Mouse (Mus musculus) retina, postnatal 1 day (tissue): ENCODE data around the gene Elfn2.
A peak's percentile ranks its signal among the peaks of the same experiment; 100 is the strongest.

Experiments
- DNase-seq: peaks from one replicate; pipeline ENCODE4 v3.0.0-alpha.2; 2012

Gene Elfn2

GRCm38 (mm10) chr15:78680291-78680690 is 38.3 kb downstream of the Elfn2 start:
- peak; percentile 83 for DNase-seq

- DNase-seq = peak; percentile 55
Measured at GRCm38 (mm10) chr15:78677708-78678107, 40.9 kb downstream of the Elfn2 start.

- DNase-seq = no peak
Measured at GRCm38 (mm10) chr15:78677015-78677414, 41.6 kb downstream of the Elfn2 start.

- DNase-seq = no peak
Measured at GRCm38 (mm10) chr15:78674912-78675412, 43.6 kb downstream of the Elfn2 start.

GRCm38 (mm10) chr15:78673436-78673835 is 45.1 kb downstream of the Elfn2 start:
- DNase-seq = no peak

GRCm38 (mm10) chr15:78670341-78670740 is 48.2 kb downstream of the Elfn2 start:
- DNase-seq = peak; percentile 93

GRCm38 (mm10) chr15:78669221-78669871 is 49.2 kb downstream of the Elfn2 start:
- DNase-seq = no peak

- DNase-seq = no peak
Measured at GRCm38 (mm10) chr15:78664268-78664667, 54.3 kb downstream of the Elfn2 start.

- peak; percentile 67 for DNase-seq
Measured at GRCm38 (mm10) chr15:78651169-78651568, 67.4 kb downstream of the Elfn2 start.

- DNase-seq = no peak
Measured at GRCm38 (mm10) chr15:78647746-78648145, 70.8 kb downstream of the Elfn2 start.

GRCm38 (mm10) chr15:78644606-78645005 is 74.0 kb downstream of the Elfn2 start:
- DNase-seq = no peak

- DNase-seq = peak; percentile 66
Measured at GRCm38 (mm10) chr15:78643633-78644032, 74.9 kb downstream of the Elfn2 start.

GRCm38 (mm10) chr15:78635231-78635630 is 83.3 kb downstream of the Elfn2 start:
- DNase-seq = no peak

GRCm38 (mm10) chr15:78634095-78634737 is 84.4 kb downstream of the Elfn2 start:
- DNase-seq = peak; percentile 81

- no peak for DNase-seq
Measured at GRCm38 (mm10) chr15:78633413-78633812, 85.2 kb downstream of the Elfn2 start.

- no peak for DNase-seq
Measured at GRCm38 (mm10) chr15:78632387-78632786, 86.2 kb downstream of the Elfn2 start.

- DNase-seq = no peak
Measured at GRCm38 (mm10) chr15:78626285-78626684, 92.3 kb downstream of the Elfn2 start.

- DNase-seq = no peak
Measured at GRCm38 (mm10) chr15:78624961-78625360, 93.6 kb downstream of the Elfn2 start.

GRCm38 (mm10) chr15:78624431-78624950 is 94.1 kb downstream of the Elfn2 start:
- DNase-seq = peak; percentile 50

- peak; percentile 82 for DNase-seq
Measured at GRCm38 (mm10) chr15:78623426-78623825, 95.1 kb downstream of the Elfn2 start.
